ENCODE assay signal across 12 mouse cellular contexts in the genomic region with DNA sequence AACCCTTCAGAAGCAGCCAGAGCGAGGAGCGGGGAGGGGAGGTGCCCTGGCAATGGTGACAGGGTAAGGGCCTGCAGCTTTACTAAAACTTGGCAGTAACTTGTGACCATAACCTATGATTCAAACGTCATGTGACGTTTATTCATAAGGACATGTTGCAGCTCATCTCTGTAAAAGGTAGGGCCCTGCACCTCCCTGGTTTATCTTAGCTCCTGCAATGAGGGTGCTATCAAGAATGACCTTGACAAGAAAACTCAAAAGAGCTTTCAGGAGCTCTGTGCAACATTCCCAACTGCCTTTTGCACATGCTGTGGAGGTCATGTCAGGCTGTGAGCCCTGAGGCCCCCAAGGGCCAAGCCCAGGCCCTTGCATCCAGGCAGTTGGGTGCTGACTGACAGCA.
"Had no signal": no experiment of that assay in that cellular context is flagged by ENCODE, and none has a peak within 500 bp of the region (broad histone marks: within the 10 kb centered on the region; RNA-seq: fewer than 3 reads in every experiment).

No protein-coding gene starts in this region.

- DNase-seq: kidney, postnatal 25 days; lung, adult 2 months; lung, postnatal 36 days; right cerebral cortex, postnatal 14 days; thymus, adult 2 months; thymus, postnatal 25 days had no signal

- H3K27me3 ChIP-seq: liver, embryonic 15.5 days; stomach, embryonic 15.5 days had no signal

- ATAC-seq: lung, postnatal 0 days had no signal

- H3K4me1 ChIP-seq: limb, embryonic 10.5 days; liver, embryonic 15.5 days; stomach, embryonic 15.5 days had no signal

- H3K9me3 ChIP-seq: limb, embryonic 10.5 days; liver, embryonic 15.5 days; stomach, embryonic 15.5 days had no signal

- H3K27ac ChIP-seq: left cerebral cortex, adult 2 months; limb, embryonic 10.5 days; liver, embryonic 15.5 days; stomach, embryonic 15.5 days had no signal

- H3K4me2 ChIP-seq: liver, embryonic 11.5 days; liver, embryonic 15.5 days; stomach, embryonic 15.5 days had no signal

- H3K4me3 ChIP-seq: left cerebral cortex, adult 2 months; limb, embryonic 10.5 days; liver, embryonic 15.5 days; stomach, embryonic 15.5 days had no signal

- H3K9ac ChIP-seq: liver, embryonic 15.5 days; stomach, embryonic 15.5 days had no signal
